Mouse (Mus musculus) left cerebral cortex, adult 18-20 months (tissue): Measurements from ENCODE around the gene Kcnip1. TPM values are rescaled to one million over a fixed set of nuclear protein-coding genes. Genes with fewer than 3 reads are reported as not detected.

ENCODE experiments used
- DNase-seq, 2 experiments: peaks; one replicate each; pipeline ENCODE4 v3.0.0; 2021 to 2022; ENCODE audit warnings: low spot score in 2 of 2, mixed read lengths in 1 of 2
- long read RNA-seq, 2 experiments: library from polyadenylated mRNA; stranded (forward); transcript quantifications; one replicate each; pipeline ENCODE4 v2.0.0; 2021
- total RNA-seq, 2 experiments: library from RNA; stranded (reverse); gene quantifications; 2 replicates each; pipeline ENCODE4 v1.2.3; 2021

The Kcnip1 gene
- 10 to 100 TPM; 25.2 to 32.8 TPM for total RNA-seq
- long read RNA-seq, experiment 1, transcript Kcnip1-201 (8 exons, 1,749 nt): major isoform, 29 of 59 reads
- long read RNA-seq, experiment 1, transcript Kcnip1-203 (9 exons, 1,840 nt): minor isoform, 22 of 59 reads
- long read RNA-seq, experiment 1, partial matches to known transcripts: 1 of 59 reads
- long read RNA-seq, experiment 1, other reads (novel, unspliced or antisense): 7 of 59 reads
- long read RNA-seq, experiment 2, transcript Kcnip1-201 (8 exons, 1,749 nt): major isoform, 20 of 43 reads
- long read RNA-seq, experiment 2, transcript Kcnip1-203 (9 exons, 1,840 nt): minor isoform, 18 of 43 reads
- long read RNA-seq, experiment 2, partial matches to known transcripts: 0 of 43 reads
- long read RNA-seq, experiment 2, other reads (novel, unspliced or antisense): 5 of 43 reads

GRCm38 (mm10) chr11:33992938-33993337, at the start of gene Kcnip1:
Kcnip1 (minus strand) TSS chr11:33993152.
- no peak for DNase-seq

- DNase-seq: peak in 1 of 2 experiments; percentile 11
Observed at GRCm38 (mm10) chr11:34040061-34040460, 47.1 kb upstream of the Kcnip1 start.

GRCm38 (mm10) chr11:34035909-34036658, 43.1 kb upstream of the Kcnip1 start:
- DNase-seq: no peak

GRCm38 (mm10) chr11:34034794-34035193, 41.8 kb upstream of the Kcnip1 start:
- DNase-seq: no peak

GRCm38 (mm10) chr11:34034008-34034505, 41.1 kb upstream of the Kcnip1 start:
- peak; percentile 26 to 28 for DNase-seq

- no peak for DNase-seq
Observed at GRCm38 (mm10) chr11:34031015-34031805, 38.3 kb upstream of the Kcnip1 start.

- DNase-seq: no peak
Observed at GRCm38 (mm10) chr11:34029658-34030057, 36.7 kb upstream of the Kcnip1 start.

GRCm38 (mm10) chr11:34025091-34025490, 32.1 kb upstream of the Kcnip1 start:
- no peak for DNase-seq

GRCm38 (mm10) chr11:34012007-34012652, 19.2 kb upstream of the Kcnip1 start:
- DNase-seq: no peak

- DNase-seq: peak; percentile 12 to 27
Observed at GRCm38 (mm10) chr11:34010859-34011172, 17.9 kb upstream of the Kcnip1 start.

- no peak for DNase-seq
Observed at GRCm38 (mm10) chr11:34010133-34010858, 17.3 kb upstream of the Kcnip1 start.

GRCm38 (mm10) chr11:34009316-34010087, 16.6 kb upstream of the Kcnip1 start:
- no peak for DNase-seq

- peak; percentile 64 to 70 for DNase-seq
Observed at GRCm38 (mm10) chr11:34008702-34009101, 15.8 kb upstream of the Kcnip1 start.

- DNase-seq: no peak
Observed at GRCm38 (mm10) chr11:34008214-34008613, 15.3 kb upstream of the Kcnip1 start.

- no peak for DNase-seq
Observed at GRCm38 (mm10) chr11:34007616-34008015, 14.7 kb upstream of the Kcnip1 start.

- DNase-seq: no peak
Observed at GRCm38 (mm10) chr11:34002593-34002965, 9.6 kb upstream of the Kcnip1 start.

GRCm38 (mm10) chr11:34001938-34002592, 9.1 kb upstream of the Kcnip1 start:
- peak; percentile 58 to 74 for DNase-seq

GRCm38 (mm10) chr11:34000416-34000815, 7.5 kb upstream of the Kcnip1 start:
- no peak for DNase-seq

- no peak for DNase-seq
Observed at GRCm38 (mm10) chr11:33998244-33998643, 5.3 kb upstream of the Kcnip1 start.
